Mouse (Mus musculus) limb, embryonic 13.5 days (tissue): ENCODE measurements at regions not wholly inside any gene's neighbourhood (a gene's known extent, or its start where the extent isn't known, plus 50 kb on each side); places are given as distances from the start of the nearest gene placed in this dataset.

Source experiments
- ATAC-seq: fragments of 200-750 bp; cut with Nextera tagmentation; 2 replicates; pipeline ENCODE4 v1.8.0; 2017; ENCODE audit warnings: low read depth, moderate number of reproducible peaks, moderate TSS enrichment; ENCODE audit not compliant: low FRiP score
- H3K27ac ChIP-seq: fragments of 300-500 bp; sonication (generic); 2 replicates; pipeline ENCODE4 v1.5.1; 2015; ENCODE audit warnings: inconsistent platforms, mild to moderate bottlenecking, moderate library complexity
- H3K27me3 ChIP-seq: fragments of 300-500 bp; sonication (generic); 2 replicates; pipeline ENCODE4 v1.6.1; 2015; ENCODE audit warnings: mild to moderate bottlenecking, inconsistent platforms
- H3K36me3 ChIP-seq: fragments of 300-500 bp; sonication (generic); 2 replicates; pipeline ENCODE4 v1.6.1; 2015; ENCODE audit warnings: inconsistent platforms, mild to moderate bottlenecking, moderate library complexity
- H3K4me1 ChIP-seq: fragments of 300-500 bp; sonication (generic); 2 replicates; pipeline ENCODE4 v1.6.1; 2015; ENCODE audit warnings: inconsistent platforms
- H3K4me2 ChIP-seq: fragments of 300-500 bp; sonication (generic); replicated peaks from 2 replicates; pipeline ENCODE4 v1.6.1; 2015; ENCODE audit warnings: inconsistent platforms, mild to moderate bottlenecking, moderate library complexity
- H3K4me3 ChIP-seq: fragments of 300-500 bp; sonication (generic); 2 replicates; pipeline ENCODE4 v1.5.1; 2015; ENCODE audit warnings: moderate library complexity, mild to moderate bottlenecking, inconsistent platforms
- H3K9ac ChIP-seq: fragments of 300-500 bp; sonication (generic); 2 replicates; pipeline ENCODE4 v1.6.1; 2015; ENCODE audit warnings: mild to moderate bottlenecking, inconsistent platforms
- H3K9me3 ChIP-seq: fragments of 300-500 bp; sonication (generic); 2 replicates; pipeline ENCODE4 v1.6.1; 2016; ENCODE audit warnings: inconsistent platforms
- WGBS: fragments of 180-500 bp; shearing (Covaris S2); methylation state at CpG from one replicate; pipeline ENCODE4 v1.1.7; 2015; 5-methylcytosine and 5-hydroxymethylcytosine counted together

DNA sequence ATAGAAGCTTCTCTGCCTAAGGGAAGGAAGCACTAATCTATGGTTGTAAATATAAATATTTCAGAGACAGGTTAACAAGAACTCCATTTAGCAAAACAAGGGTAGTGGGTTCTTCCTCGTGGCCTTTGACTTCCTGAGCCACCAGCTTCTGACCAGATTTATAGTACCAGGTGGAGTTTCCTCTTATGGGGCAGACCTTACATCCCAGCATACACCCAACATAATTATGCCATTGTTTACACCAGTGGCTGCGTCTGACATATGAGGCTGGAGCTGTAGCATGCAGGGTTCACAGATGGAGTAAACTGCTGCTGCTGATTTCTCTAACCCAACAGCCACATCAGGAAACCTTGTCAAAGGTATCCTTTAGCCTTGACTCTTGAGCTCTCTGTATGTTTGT, 75.5 kb downstream of the Trib2 start:
- no peak overlapping the region for H3K4me3 ChIP-seq
- no peak overlapping the region for H3K9ac ChIP-seq
- no peak overlapping the region for H3K27ac ChIP-seq
- 21% methylated on average over 2 of the region's 2 CpGs for WGBS
- no peaks in the 10 kb centered on the region for H3K36me3 ChIP-seq
- no peaks in the 10 kb centered on the region for H3K9me3 ChIP-seq
- H3K4me2 ChIP-seq = no peak overlapping the region
- ATAC-seq = no peak
- no peaks in the 10 kb centered on the region for H3K27me3 ChIP-seq
- no peaks in the 10 kb centered on the region for H3K4me1 ChIP-seq

DNA sequence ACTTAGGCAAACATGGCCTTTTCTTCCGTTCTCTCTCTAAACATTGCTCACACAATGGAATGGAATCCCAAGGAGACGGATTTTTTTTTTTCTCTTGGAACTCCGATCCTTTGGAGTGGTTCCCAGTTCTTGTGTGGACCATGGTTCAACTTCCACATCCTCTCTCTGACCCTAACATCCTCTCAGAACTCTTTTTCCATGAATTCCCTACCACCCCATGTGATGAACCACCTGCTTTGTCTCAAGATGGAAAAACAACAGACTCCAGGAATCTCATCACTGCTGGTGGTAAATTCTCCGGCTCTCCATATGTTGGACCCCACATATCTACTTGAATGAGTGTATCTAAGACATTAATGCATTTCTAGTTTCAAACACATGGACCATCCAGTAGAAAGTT, 77.7 kb downstream of the Trib2 start:
- Histone ChIP-seq H3K27ac (no peak overlapping the region), H3K4me3 (no peak overlapping the region), H3K9me3 (no peaks in the 10 kb centered on the region), H3K36me3 (no peaks in the 10 kb centered on the region), H3K27me3 (no peaks in the 10 kb centered on the region), H3K9ac (no peak overlapping the region), H3K4me1 (no peaks in the 10 kb centered on the region), H3K4me2 (no peak overlapping the region)
- no peak for ATAC-seq
- WGBS = 80% methylated on average over 4 of the region's 4 CpGs

DNA sequence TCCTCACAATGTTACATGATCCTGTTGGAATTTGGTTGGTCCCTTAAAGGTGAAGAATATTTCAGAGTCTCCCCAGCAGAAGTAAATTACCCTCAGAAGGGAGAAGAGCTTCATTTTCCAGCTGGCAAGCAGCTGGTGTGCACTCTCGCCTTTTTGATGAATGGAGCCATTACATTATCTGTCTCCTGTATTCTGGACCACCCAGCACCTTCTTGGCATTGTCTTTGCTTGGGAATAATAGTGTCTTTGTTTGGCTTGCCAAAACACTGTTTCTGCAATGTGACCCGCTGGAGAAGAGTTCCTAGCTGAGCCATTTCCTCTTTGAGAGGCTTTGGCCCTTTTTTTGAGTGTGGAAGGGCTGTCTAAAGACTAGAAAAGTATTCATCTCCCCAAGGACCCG, 85.5 kb downstream of the Trib2 start:
- Histone ChIP-seq H3K36me3 (no peaks in the 10 kb centered on the region), H3K9me3 (no peaks in the 10 kb centered on the region), H3K4me1 (no peaks in the 10 kb centered on the region), H3K27ac (no peak overlapping the region), H3K4me2 (no peak overlapping the region), H3K27me3 (no peaks in the 10 kb centered on the region), H3K4me3 (no peak overlapping the region), H3K9ac (no peak overlapping the region)
- no peak for ATAC-seq
- WGBS = 64% methylated on average over 3 of the region's 3 CpGs

DNA sequence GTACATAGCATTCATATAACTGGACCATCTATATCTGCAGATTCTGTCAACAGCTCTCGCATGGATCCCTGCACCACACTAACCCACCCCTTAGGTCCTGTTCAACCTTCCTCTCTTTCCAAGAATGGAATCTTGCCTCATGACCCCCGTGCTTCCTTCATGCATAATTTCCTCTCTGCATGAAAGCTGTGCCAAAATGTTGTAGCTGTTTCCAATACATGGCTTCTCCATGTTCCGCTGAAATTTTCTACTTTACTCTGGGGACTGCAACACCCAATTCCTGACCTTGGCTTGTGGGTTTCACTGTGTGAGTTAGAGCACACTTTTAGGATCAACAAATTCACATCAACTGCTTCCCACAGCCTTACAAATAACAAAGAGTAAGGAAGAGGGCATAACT, 87.0 kb downstream of the Trib2 start:
- no peak overlapping the region for H3K27ac ChIP-seq
- no peaks in the 10 kb centered on the region for H3K27me3 ChIP-seq
- no peak overlapping the region for H3K4me2 ChIP-seq
- no peak overlapping the region for H3K9ac ChIP-seq
- no peak for ATAC-seq
- WGBS = 67% methylated on average over 3 of the region's 3 CpGs
- peaks cover 5% of the 10 kb centered on the region for H3K4me1 ChIP-seq
- no peak overlapping the region for H3K4me3 ChIP-seq
- H3K36me3 ChIP-seq = no peaks in the 10 kb centered on the region
- H3K9me3 ChIP-seq = no peaks in the 10 kb centered on the region

DNA sequence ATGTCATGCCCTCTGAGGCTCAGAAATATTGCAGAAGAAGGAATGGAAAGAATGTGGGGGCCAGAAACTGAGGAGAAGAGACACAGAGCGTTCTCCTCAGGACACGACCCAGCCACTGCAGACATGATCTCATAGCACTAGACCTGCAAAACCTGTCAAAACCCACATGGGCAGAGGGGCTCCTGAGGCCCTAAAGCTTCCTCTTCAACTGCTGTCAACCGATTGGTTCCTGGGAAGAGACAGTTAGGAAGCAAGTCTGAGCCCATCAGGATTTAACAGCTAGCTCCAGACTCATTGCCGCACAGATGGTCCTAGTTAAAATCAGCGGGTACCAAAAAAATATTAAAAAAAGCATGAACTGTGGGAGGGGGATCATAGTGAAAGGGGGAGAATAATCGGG, 93.2 kb downstream of the Trib2 start:
- H3K4me3 ChIP-seq = no peak overlapping the region
- no peaks in the 10 kb centered on the region for H3K9me3 ChIP-seq
- H3K27me3 ChIP-seq = no peaks in the 10 kb centered on the region
- no peak overlapping the region for H3K9ac ChIP-seq
- H3K4me1 ChIP-seq = peaks cover 12% of the 10 kb centered on the region
- H3K27ac ChIP-seq = no peak overlapping the region
- H3K36me3 ChIP-seq = no peaks in the 10 kb centered on the region
- peak; percentile 61; the same call in 1 of the 2 replicates for ATAC-seq
- 23% methylated on average over 6 of the region's 6 CpGs for whole genome bisulfite sequencing
- no peak overlapping the region for H3K4me2 ChIP-seq

DNA sequence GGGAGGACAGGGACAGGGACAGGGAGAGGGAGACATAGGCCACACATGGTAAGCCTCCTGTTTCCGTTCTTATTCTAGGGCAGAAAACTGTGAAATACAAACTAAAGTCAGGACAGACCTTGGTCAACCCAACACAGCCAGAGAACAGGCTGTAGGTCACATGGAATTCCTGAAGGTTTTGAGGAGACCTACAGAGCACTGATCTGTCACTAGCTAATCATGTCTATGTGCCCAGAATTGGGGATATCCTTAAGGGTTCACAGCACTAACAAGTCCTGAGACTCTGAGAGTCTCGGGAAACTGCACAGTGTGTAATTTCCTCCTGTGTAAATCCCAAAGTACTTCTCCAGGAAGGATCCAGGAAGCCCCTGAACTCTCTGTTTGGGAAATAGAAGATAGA, 94.6 kb downstream of the Trib2 start:
- 73% methylated on average over 2 of the region's 2 CpGs for WGBS
- H3K4me2 ChIP-seq = no peak overlapping the region
- H3K27ac ChIP-seq = no peak overlapping the region

DNA sequence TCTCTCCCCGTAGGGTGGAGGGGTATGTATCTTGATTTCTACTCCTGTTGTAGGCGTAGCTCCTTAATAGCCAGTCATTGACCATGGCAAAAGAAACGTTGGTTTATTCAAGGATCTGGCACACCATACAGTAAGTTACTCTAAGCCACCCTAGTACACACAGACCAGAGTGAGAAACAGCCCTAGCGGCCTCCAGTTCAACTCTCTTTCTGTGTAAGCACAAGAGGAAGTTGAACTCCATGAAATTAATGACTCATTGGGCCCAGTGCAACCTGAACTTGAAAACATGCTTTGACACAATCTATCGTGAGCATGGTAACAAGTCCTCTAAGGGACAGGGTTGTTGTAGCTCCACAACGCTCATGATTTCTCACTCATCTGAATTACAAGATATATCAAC, 96.6 kb downstream of the Trib2 start:
- Histone ChIP-seq H3K9ac (no peak overlapping the region), H3K4me2 (no peak overlapping the region), H3K27ac (no peak overlapping the region), H3K27me3 (no peaks in the 10 kb centered on the region), H3K36me3 (no peaks in the 10 kb centered on the region), H3K4me1 (peaks cover 11% of the 10 kb centered on the region), H3K4me3 (no peak overlapping the region), H3K9me3 (no peaks in the 10 kb centered on the region)
- ATAC-seq = no peak
- 83% methylated on average over 6 of the region's 6 CpGs for WGBS

More for the DNA sequence above, 94.6 kb downstream of the Trib2 start:
- no peak overlapping the region for H3K4me3 ChIP-seq
- peaks cover 12% of the 10 kb centered on the region for H3K4me1 ChIP-seq
- H3K36me3 ChIP-seq = no peaks in the 10 kb centered on the region
- no peak overlapping the region for H3K9ac ChIP-seq
- H3K27me3 ChIP-seq = no peaks in the 10 kb centered on the region
- H3K9me3 ChIP-seq = no peaks in the 10 kb centered on the region
- no peak for ATAC-seq

DNA sequence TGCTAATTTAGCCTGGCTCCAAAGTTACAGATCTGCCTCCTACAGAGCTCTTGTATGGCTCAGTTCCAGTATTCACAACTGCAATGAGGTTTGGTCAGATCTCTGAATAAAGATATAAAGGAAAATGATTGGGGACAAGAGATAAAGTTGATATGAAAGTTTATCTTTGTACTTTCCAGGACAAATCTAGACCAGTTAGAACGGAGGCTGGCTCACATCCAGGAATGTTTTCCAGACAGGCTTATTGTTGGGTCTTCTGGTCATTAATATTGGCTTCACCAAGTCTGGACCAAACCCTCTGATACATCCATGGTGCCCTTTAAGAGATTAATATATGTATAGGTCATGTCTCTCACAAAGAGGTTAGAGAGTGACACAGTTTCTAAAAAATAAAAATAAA, 97.9 kb downstream of the Trib2 start:
- 69% methylated on average over 1 of the region's 1 CpGs for WGBS
- Histone ChIP-seq H3K9me3 (no peaks in the 10 kb centered on the region), H3K36me3 (no peaks in the 10 kb centered on the region), H3K4me2 (no peak overlapping the region), H3K4me1 (peaks cover 6% of the 10 kb centered on the region), H3K27ac (no peak overlapping the region), H3K27me3 (no peaks in the 10 kb centered on the region), H3K4me3 (no peak overlapping the region), H3K9ac (no peak overlapping the region)
- ATAC-seq = no peak

DNA sequence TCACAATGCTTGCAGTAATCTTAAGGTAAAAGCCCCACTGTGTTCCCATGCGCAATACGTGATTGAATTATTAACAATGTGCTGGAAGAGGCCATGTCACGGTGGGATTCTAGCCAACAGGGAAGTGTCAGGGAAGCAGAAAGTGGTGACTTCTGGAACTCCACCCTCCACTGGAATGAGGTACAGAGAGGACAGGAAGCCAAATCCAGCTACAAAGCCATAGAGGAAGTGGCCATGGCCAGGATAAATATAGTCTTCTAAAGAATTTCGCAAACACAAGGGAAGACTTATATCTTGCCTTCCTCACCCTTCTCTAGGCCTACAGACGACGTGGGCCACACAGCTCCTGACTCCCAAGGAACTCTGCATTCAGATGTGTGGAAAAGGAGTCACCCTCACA, 98.7 kb downstream of the Trib2 start:
- Histone ChIP-seq H3K4me2 (no peak overlapping the region), H3K36me3 (no peaks in the 10 kb centered on the region), H3K27ac (no peak overlapping the region), H3K4me3 (no peak overlapping the region), H3K4me1 (no peaks in the 10 kb centered on the region), H3K9ac (no peak overlapping the region), H3K27me3 (no peaks in the 10 kb centered on the region), H3K9me3 (no peaks in the 10 kb centered on the region)
- ATAC-seq = no peak
- 79% methylated on average over 6 of the region's 6 CpGs for WGBS

DNA sequence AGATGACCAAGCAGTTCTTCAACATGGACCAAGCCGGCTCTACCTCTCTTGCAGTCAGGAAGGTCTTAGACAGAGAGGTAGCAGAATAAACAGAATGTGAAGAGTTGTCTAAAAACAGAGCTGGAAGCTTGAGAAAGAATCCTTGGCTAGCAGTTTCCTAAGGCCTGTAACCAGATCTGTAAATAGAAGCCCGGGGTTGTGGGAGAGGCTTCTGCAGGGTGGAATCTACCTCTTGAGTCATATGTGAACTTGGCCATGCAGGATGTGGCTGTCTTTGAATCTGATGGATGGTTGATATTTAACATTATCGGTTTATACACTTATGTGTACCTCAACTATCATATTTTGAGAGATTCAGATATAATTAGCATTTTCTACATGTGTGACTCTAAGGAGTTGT, 99.4 kb downstream of the Trib2 start:
- ATAC-seq = no peak
- 89% methylated on average over 3 of the region's 3 CpGs for WGBS
- Histone ChIP-seq H3K4me3 (no peak overlapping the region), H3K9ac (no peak overlapping the region), H3K36me3 (no peaks in the 10 kb centered on the region), H3K4me2 (no peak overlapping the region), H3K27me3 (no peaks in the 10 kb centered on the region), H3K27ac (no peak overlapping the region), H3K4me1 (no peaks in the 10 kb centered on the region), H3K9me3 (no peaks in the 10 kb centered on the region)

DNA sequence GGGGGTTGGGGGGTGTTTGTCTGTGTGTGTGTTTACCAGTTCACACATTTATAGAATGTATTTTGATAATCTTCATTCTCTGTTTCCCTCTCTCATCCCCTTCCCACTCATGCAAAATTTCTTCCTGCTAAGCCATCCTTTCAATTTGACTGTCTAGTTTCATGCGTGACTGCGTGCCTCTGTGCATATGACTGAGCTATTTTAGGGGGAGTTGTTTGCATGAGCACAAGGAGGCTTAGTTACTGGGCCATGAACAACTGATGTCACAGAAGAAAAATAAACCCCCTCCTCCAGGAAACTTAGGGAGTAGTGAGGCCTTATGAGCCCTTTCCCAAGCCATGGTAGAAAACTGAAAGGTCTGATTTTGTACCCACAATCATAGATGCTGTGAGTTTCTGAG, 103.1 kb downstream of the Trib2 start:
- H3K9me3 ChIP-seq = no peaks in the 10 kb centered on the region
- no peak overlapping the region for H3K27ac ChIP-seq
- WGBS = 92% methylated on average over 2 of the region's 2 CpGs
- H3K27me3 ChIP-seq = no peaks in the 10 kb centered on the region
- no peaks in the 10 kb centered on the region for H3K4me1 ChIP-seq
- no peaks in the 10 kb centered on the region for H3K36me3 ChIP-seq
- H3K9ac ChIP-seq = no peak overlapping the region
- ATAC-seq = no peak
- no peak overlapping the region for H3K4me3 ChIP-seq
- no peak overlapping the region for H3K4me2 ChIP-seq

DNA sequence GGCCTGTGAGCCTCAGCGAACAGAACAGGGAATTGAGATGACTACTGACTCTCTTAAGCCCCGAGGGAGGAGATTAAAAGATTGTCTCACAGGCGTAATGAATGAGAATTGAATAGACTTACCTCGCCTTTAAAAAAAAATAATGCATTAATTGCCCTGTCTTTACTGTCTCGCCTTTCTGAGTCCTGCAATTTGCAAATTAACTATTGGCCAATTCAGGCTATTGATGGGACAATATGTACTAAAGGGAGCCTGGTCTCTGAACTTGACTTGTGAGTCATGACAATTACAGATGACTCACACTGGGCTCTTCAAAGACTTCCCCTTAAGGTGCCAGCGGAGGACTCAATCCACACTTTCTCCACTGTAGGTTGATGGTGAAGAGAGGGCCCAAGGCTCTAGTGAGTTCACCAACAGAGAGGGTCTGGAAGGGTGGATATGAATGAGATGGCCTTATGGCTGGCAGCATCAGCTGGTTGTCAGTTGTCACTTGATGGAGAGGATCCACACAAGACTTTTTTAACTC, 109.1 kb downstream of the Trib2 start:
- H3K27ac ChIP-seq = no peak overlapping the region
- H3K36me3 ChIP-seq = no peaks in the 10 kb centered on the region
- 77% methylated on average over 6 of the region's 6 CpGs for WGBS
- H3K9ac ChIP-seq = no peak overlapping the region
- no peak overlapping the region for H3K4me2 ChIP-seq
- H3K4me3 ChIP-seq = no peak overlapping the region
- no peaks in the 10 kb centered on the region for H3K27me3 ChIP-seq
- peaks cover 2% of the 10 kb centered on the region; the same call in 1 of the 2 replicates for H3K4me1 ChIP-seq
- ATAC-seq = no peak
- no peaks in the 10 kb centered on the region for H3K9me3 ChIP-seq

DNA sequence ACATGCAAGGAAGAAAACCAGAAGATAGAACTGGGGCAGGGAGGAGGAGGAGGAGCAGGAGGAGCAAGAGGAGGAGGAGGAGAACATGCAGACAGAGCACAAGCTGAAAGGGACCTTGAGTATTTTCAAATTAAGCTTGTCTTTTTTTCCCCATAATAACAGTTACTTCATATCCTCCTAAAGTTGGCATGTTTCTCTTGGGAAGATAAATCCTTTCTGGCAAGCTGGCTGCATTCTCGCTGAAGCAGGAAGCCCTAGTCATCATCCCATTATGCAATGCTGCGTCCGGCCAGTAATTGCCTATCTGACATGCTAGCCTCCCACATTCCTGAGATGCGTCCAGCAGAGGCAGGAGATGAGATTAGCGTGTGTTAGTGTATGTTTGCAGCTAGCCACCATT, 112.3 kb downstream of the Trib2 start:
- 48% methylated on average over 5 of the region's 5 CpGs for WGBS
- no peak overlapping the region for H3K27ac ChIP-seq
- peaks cover 5% of the 10 kb centered on the region; the same call in 1 of the 2 replicates for H3K4me1 ChIP-seq
- H3K36me3 ChIP-seq = no peaks in the 10 kb centered on the region
- no peak for ATAC-seq
- no peaks in the 10 kb centered on the region for H3K27me3 ChIP-seq
- no peak overlapping the region for H3K9ac ChIP-seq
- H3K4me2 ChIP-seq = no peak overlapping the region
- no peak overlapping the region for H3K4me3 ChIP-seq
- no peaks in the 10 kb centered on the region for H3K9me3 ChIP-seq
